Mouse (Mus musculus) midbrain, embryonic 14.5 days (tissue): ENCODE data around the gene Esm1. TPM values are rescaled to one million over a fixed set of nuclear protein-coding genes. Genes with fewer than 3 reads are reported as not detected.

Experiments
- ATAC-seq: fragments of 200-750 bp; cut with Nextera tagmentation; 2 replicates; pipeline ENCODE4 v1.8.0; 2017; ENCODE audit warnings: moderate number of reproducible peaks, moderate library complexity; ENCODE audit not compliant: low FRiP score, low TSS enrichment
- DNase-seq: peaks from one replicate; pipeline ENCODE4 v3.0.0-alpha.2; 2015
- H3K27ac ChIP-seq: fragments of 300-500 bp; sonication (generic); replicated peaks from 2 replicates; pipeline ENCODE4 v1.5.1; 2014; ENCODE audit warnings: mild to moderate bottlenecking, low read depth, low read length, moderate library complexity
- H3K27me3 ChIP-seq: fragments of 300-500 bp; sonication (generic); 2 replicates; pipeline ENCODE4 v1.6.1; 2014; ENCODE audit warnings: low read length, control low read depth, mixed read lengths; ENCODE audit not compliant: control insufficient read depth, insufficient read depth
- H3K36me3 ChIP-seq: fragments of 300-500 bp; sonication (generic); 2 replicates; pipeline ENCODE4 v1.6.1; 2014; ENCODE audit warnings: low read length, control low read depth; ENCODE audit not compliant: control insufficient read depth, insufficient read depth
- H3K4me1 ChIP-seq: fragments of 300-500 bp; sonication (generic); 2 replicates; pipeline ENCODE4 v1.6.1; 2014; ENCODE audit warnings: mild to moderate bottlenecking, antibody characterized with exemption, low read length, control low read depth; ENCODE audit not compliant: control insufficient read depth, insufficient read depth
- H3K4me2 ChIP-seq: fragments of 300-500 bp; sonication (generic); 2 replicates; pipeline ENCODE4 v1.6.1; 2014; ENCODE audit warnings: mild to moderate bottlenecking, low read length, moderate library complexity
- H3K4me3 ChIP-seq: fragments of 300-500 bp; sonication (generic); replicated peaks from 2 replicates; pipeline ENCODE4 v1.5.1; 2014; ENCODE audit warnings: low read depth, low read length
- H3K9ac ChIP-seq: fragments of 300-500 bp; sonication (generic); replicated peaks from 2 replicates; pipeline ENCODE4 v1.6.1; 2014; ENCODE audit warnings: mild to moderate bottlenecking, low read length, moderate library complexity
- H3K9me3 ChIP-seq: fragments of 300-500 bp; sonication (generic); 2 replicates; pipeline ENCODE4 v1.6.1; 2016; ENCODE audit warnings: low read length, control low read depth, mixed read lengths; ENCODE audit not compliant: control insufficient read depth
- WGBS: fragments of 180-500 bp; shearing (Covaris S2); extraction: QIAGEN DNeasy Blood & Tissue Kit; methylation state at CpG from one replicate; pipeline ENCODE4 v1.1.7; 2014; 5-methylcytosine and 5-hydroxymethylcytosine counted together
- polyA plus RNA-seq: library from polyadenylated mRNA; unstranded; fragments of >200 nt; fragmentation: Nextera tagmentation; extraction: Ambion mirVana; gene quantifications from 2 replicates; pipeline ENCODE4 v1.2.1, GENCODE M21; 2014

The Esm1 gene
- polyA plus RNA-seq, 1 experiment from 2014 or later = 0.26 TPM

DNA sequence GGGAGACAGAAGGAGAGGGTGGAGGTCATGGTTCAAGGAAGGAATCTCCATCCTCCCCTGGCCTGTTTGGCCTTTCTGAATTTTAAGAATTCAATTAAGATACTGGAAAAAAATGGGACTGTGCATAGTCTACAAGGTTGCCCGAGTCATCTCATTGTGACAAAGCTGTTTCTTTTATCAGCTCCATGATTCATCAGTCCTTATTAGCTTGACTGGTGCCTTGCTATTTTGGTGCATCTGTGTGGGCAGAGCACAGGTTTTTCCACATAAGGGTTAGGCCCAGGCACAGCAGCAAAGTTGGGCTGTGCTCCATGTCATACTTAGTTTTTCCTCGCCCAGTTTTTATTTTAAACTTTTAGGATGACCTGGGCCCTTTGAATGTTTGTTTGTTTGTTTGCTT is 47.3 kb downstream of the Esm1 start:
- Histone ChIP-seq H3K4me1 (no peaks in the 10 kb centered on the region), H3K27me3 (no peaks in the 10 kb centered on the region), H3K36me3 (no peaks in the 10 kb centered on the region), H3K9ac (no peak overlapping the region), H3K4me2 (no peak overlapping the region), H3K9me3 (no peaks in the 10 kb centered on the region), H3K27ac (no peak overlapping the region), H3K4me3 (no peak overlapping the region)
- 94% methylated on average over 2 of the region's 2 CpGs for WGBS
- ATAC-seq (no peak), DNase-seq (no peak)

DNA sequence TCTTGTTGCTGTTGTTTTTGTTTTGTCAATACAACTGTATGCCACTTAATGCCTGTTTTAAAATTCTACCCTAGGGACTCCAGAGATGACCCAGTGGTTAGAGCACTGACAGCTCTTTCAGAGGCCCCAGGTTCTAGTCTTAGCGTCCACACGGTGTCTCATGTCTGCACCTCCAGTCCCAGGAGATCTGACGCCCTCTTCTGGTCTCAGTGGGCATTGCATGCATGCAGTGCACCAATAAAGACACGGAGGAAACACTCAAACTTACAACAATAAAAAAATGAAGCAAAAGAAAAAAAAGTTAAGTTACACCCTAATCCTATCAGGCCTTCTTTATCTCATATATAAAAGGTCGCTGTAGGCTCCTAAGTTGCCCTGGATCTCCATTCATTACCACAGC is 47.7 kb downstream of the Esm1 start:
- Histone ChIP-seq H3K4me1 (no peaks in the 10 kb centered on the region), H3K9ac (no peak overlapping the region), H3K9me3 (no peaks in the 10 kb centered on the region), H3K36me3 (no peaks in the 10 kb centered on the region), H3K27ac (no peak overlapping the region), H3K4me2 (no peak overlapping the region), H3K27me3 (no peaks in the 10 kb centered on the region), H3K4me3 (no peak overlapping the region)
- no peak for ATAC-seq
- 46% methylated on average over 5 of the region's 5 CpGs for WGBS
- DNase-seq = no peak

DNA sequence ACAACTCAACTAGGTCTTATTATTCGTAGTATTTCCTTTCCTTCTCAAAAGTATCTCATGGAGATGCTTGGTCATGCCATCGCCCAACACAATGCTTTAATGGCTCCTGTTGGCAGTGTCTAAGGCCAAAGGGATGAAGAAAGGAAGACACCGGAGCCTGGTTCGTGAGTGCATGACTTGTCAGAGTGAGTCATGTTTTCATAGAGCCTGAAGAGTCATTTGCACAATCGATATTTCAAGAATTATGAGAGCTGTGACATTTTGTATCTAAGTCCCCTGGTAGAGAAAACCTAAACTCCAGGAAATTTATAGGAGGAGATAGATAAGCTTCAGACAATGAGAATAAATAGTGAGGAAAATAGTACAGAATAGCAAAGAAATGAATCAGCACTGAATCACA is 49.8 kb downstream of the Esm1 start:
- WGBS = 95% methylated on average over 5 of the region's 5 CpGs
- no peak overlapping the region for H3K27ac ChIP-seq
- H3K4me1 ChIP-seq = no peaks in the 10 kb centered on the region
- no peak overlapping the region for H3K4me3 ChIP-seq
- H3K9ac ChIP-seq = no peak overlapping the region
- no peaks in the 10 kb centered on the region for H3K9me3 ChIP-seq
- DNase-seq (no peak), ATAC-seq (no peak)
- H3K36me3 ChIP-seq = no peaks in the 10 kb centered on the region
- H3K4me2 ChIP-seq = no peak overlapping the region
- H3K27me3 ChIP-seq = no peaks in the 10 kb centered on the region

DNA sequence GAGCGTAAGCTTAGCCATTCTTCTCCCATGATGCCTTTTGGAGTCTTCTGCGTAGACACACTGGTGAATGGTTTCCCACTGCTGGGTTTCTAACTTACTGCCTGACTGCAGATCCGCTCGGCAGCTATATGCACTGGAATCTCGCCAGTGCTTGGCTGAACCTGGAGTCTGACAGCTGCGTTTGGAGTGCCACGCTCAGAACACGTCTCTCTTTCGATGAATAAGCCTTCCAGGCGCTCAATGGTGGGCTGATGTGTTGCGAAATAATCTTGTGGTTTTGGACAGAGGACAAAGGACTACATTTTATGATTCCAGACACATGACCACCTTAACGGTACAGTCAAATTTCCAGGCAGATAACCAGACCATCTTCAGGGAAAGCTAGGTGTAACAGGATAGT is 53.4 kb downstream of the Esm1 start:
- DNase-seq (peak; percentile 42), ATAC-seq (no peak)
- 71% methylated on average over 12 of the region's 12 CpGs for WGBS

DNA sequence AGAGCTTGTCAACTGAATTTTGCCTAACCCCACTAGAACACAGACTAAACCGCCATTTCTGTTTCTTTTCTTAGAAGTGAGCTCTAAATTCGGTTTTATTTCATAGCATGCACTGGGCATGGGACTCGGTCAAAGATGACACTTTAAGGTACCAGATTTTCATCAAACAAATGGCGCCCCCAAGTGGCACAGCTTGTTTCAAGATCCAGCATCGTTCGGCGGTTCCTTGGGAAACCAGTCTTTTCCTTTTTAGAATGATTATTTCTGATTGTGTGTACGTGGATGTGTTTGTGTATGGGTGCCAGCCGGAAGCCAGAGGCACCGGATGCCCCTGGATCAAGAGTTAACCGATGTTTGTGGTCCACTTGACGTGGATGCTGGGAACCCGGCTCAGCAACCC is 55.8 kb downstream of the Esm1 start:
- H3K27me3 ChIP-seq = no peaks in the 10 kb centered on the region
- H3K4me2 ChIP-seq = no peak overlapping the region
- H3K9me3 ChIP-seq = no peaks in the 10 kb centered on the region
- H3K4me1 ChIP-seq = no peaks in the 10 kb centered on the region
- no peak overlapping the region for H3K4me3 ChIP-seq
- H3K36me3 ChIP-seq = no peaks in the 10 kb centered on the region
- DNase-seq = peak; percentile 87
- H3K27ac ChIP-seq = no peak overlapping the region
- no peak overlapping the region for H3K9ac ChIP-seq
- WGBS = 24% methylated on average over 13 of the region's 13 CpGs
- no peak for ATAC-seq

More for the DNA sequence above, 53.4 kb downstream of the Esm1 start:
- no peaks in the 10 kb centered on the region for H3K9me3 ChIP-seq
- H3K4me3 ChIP-seq = no peak overlapping the region
- H3K27me3 ChIP-seq = no peaks in the 10 kb centered on the region
- no peaks in the 10 kb centered on the region for H3K36me3 ChIP-seq
- H3K27ac ChIP-seq = no peak overlapping the region
- H3K9ac ChIP-seq = no peak overlapping the region
- no peaks in the 10 kb centered on the region for H3K4me1 ChIP-seq
- no peak overlapping the region for H3K4me2 ChIP-seq

DNA sequence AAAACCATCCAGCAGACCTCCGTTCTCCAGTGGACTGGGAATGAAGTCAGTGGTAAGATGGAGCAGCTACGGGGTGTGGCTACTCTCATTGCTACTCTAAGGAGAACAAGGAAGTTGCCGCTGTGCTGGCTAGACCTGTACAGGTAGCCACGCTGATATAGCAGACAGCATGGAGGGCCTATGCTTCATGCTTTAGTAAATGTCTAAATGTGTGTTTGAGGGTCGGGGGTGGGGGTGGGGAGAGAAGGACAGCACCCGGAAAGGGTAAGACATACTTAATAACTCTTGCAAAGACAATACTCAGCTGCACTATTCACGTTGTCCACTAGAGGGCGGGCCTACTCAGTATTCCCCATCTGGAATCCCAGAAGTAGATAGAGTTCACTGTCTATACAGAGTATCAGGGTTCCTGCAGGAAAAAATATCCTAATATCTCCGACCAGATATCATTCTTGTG is 57.1 kb downstream of the Esm1 start:
- ATAC-seq = peak; percentile 31; the same call in 1 of the 2 replicates
- H3K9me3 ChIP-seq = no peaks in the 10 kb centered on the region
- H3K4me2 ChIP-seq = peak overlapping the region; percentile 34
- no peak overlapping the region for H3K4me3 ChIP-seq
- no peaks in the 10 kb centered on the region for H3K4me1 ChIP-seq
- 31% methylated on average over 9 of the region's 9 CpGs for WGBS
- peak; percentile 93 for DNase-seq
- no peak overlapping the region for H3K9ac ChIP-seq
- no peaks in the 10 kb centered on the region for H3K27me3 ChIP-seq
- H3K36me3 ChIP-seq = no peaks in the 10 kb centered on the region
- no peak overlapping the region for H3K27ac ChIP-seq

DNA sequence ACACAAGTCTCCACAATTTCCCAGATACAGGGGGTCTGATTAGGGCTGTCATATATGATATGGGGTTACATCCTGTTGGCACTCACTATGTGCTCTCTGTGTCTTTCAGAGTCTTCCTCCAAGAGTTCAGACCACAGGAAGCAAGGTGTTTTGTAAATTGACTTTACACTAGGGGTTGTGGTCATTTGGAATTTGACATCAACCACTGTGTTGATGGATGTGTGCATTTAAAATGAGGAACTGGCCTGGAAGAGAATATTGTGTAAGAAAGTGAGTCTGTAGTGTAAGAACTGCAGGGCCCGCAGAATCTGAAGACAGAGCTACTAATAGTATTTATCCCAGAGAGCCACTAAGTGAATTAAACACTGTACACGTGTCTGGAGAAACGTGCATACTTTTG is 57.7 kb downstream of the Esm1 start:
- Histone ChIP-seq H3K27ac (no peak overlapping the region), H3K4me1 (no peaks in the 10 kb centered on the region), H3K27me3 (no peaks in the 10 kb centered on the region), H3K9ac (no peak overlapping the region), H3K4me2 (no peak overlapping the region), H3K4me3 (no peak overlapping the region), H3K9me3 (no peaks in the 10 kb centered on the region), H3K36me3 (no peaks in the 10 kb centered on the region)
- WGBS = 92% methylated on average over 3 of the region's 3 CpGs
- ATAC-seq = no peak
- DNase-seq = no peak

Other genes starting within 250 kb of the Esm1 start
- gene Ccno, start 221.9 kb upstream of the Esm1 start, polyA plus RNA-seq = 0.57 and 0.58 TPM in 2 replicates
- 0.22 and 0.27 TPM in 2 replicates for gene Mcidas, start 215.8 kb upstream of the Esm1 start, polyA plus RNA-seq
- 0.13 and 0.75 TPM in 2 replicates for gene Cdc20b, start 174.5 kb upstream of the Esm1 start, polyA plus RNA-seq
- 35.3 and 53.0 TPM in 2 replicates for gene Gpx8, start 163.2 kb upstream of the Esm1 start, polyA plus RNA-seq
- not detected in 2 replicates for gene Gzma, start 108.7 kb upstream of the Esm1 start, polyA plus RNA-seq
- gene Gzmk, start 16.2 kb downstream of the Esm1 start, polyA plus RNA-seq = not detected in 2 replicates
- 0.40 and 0.83 TPM in 2 replicates for gene BC067074, start 83.5 kb downstream of the Esm1 start, polyA plus RNA-seq